Mouse (Mus musculus) liver, embryonic 11.5 days (tissue): ENCODE results near the gene Ccdc194. TPM values are rescaled to one million over a fixed set of nuclear protein-coding genes. Genes with fewer than 3 reads are reported as not detected.

ENCODE experiments used
- ATAC-seq: fragments of 200-750 bp; cut with Nextera tagmentation; replicated peaks from 2 replicates; pipeline ENCODE4 v1.8.0; 2017; ENCODE audit warnings: moderate number of reproducible peaks, mild to moderate bottlenecking, moderate TSS enrichment, moderate library complexity; ENCODE audit not compliant: low FRiP score
- DNase-seq: peaks from one replicate; pipeline ENCODE4 v3.0.0-alpha.2; 2017; ENCODE audit warnings: low spot score
- H3K27ac ChIP-seq: fragments of 300-500 bp; sonication (generic); 2 replicates; pipeline ENCODE4 v1.5.1; 2014; ENCODE audit warnings: mild to moderate bottlenecking, low read depth, low read length, control low read depth
- H3K27me3 ChIP-seq: fragments of 300-500 bp; sonication (generic); replicated peaks from 2 replicates; pipeline ENCODE4 v1.6.1; 2014; ENCODE audit warnings: low read length, mixed read lengths; ENCODE audit not compliant: control insufficient read depth, insufficient read depth
- H3K36me3 ChIP-seq: fragments of 300-500 bp; sonication (generic); 2 replicates; pipeline ENCODE4 v1.6.1; 2014; ENCODE audit warnings: mild to moderate bottlenecking, low read length, moderate library complexity, mixed read lengths; ENCODE audit not compliant: control insufficient read depth, insufficient read depth
- H3K4me1 ChIP-seq: fragments of 300-500 bp; sonication (generic); replicated peaks from 2 replicates; pipeline ENCODE4 v1.6.1; 2014; ENCODE audit warnings: low read length, mixed read lengths; ENCODE audit not compliant: control insufficient read depth, insufficient read depth
- H3K4me2 ChIP-seq: fragments of 300-500 bp; sonication (generic); 2 replicates; pipeline ENCODE4 v1.6.1; 2014; ENCODE audit warnings: mild to moderate bottlenecking, control low read depth, moderate library complexity
- H3K4me3 ChIP-seq: fragments of 300-500 bp; sonication (generic); 2 replicates; pipeline ENCODE4 v1.5.1; 2014; ENCODE audit warnings: low read depth, low read length, control low read depth
- H3K9ac ChIP-seq: fragments of 300-500 bp; sonication (generic); 2 replicates; pipeline ENCODE4 v1.6.1; 2014; ENCODE audit warnings: low read depth, low read length, control low read depth
- H3K9me3 ChIP-seq: fragments of 300-500 bp; sonication (generic); 2 replicates; pipeline ENCODE4 v1.6.1; 2016; ENCODE audit warnings: low read length, inconsistent platforms, mixed read lengths; ENCODE audit not compliant: control insufficient read depth
- WGBS: fragments of 180-500 bp; shearing (Covaris S2); extraction: QIAGEN DNeasy Blood & Tissue Kit; methylation state at CpG from one replicate; pipeline ENCODE4 v1.1.7; 2014; 5-methylcytosine and 5-hydroxymethylcytosine counted together
- polyA plus RNA-seq: library from polyadenylated mRNA; unstranded; fragments of >200 nt; fragmentation: Nextera tagmentation; extraction: Ambion mirVana; gene quantifications from 2 replicates; pipeline ENCODE4 v1.2.1, GENCODE M21; 2014

Gene Ccdc194
- polyA plus RNA-seq, 1 experiment from 2014 or later: 0.44 TPM

GRCm38 (mm10) chr8:71472601-71473386 is 52.7 kb downstream of the Ccdc194 start:
- H3K4me2 ChIP-seq: no peak overlapping the region
- H3K4me3 ChIP-seq: no peak overlapping the region
- H3K9ac ChIP-seq: no peak overlapping the region
- no peak overlapping the region for H3K27ac ChIP-seq
- peaks cover 18% of the 10 kb centered on the region for H3K4me1 ChIP-seq
- WGBS: 84% methylated on average over 8 of the region's 8 CpGs
- ATAC-seq (no peak), DNase-seq (no peak)
- H3K36me3 ChIP-seq: peaks cover 38% of the 10 kb centered on the region
- H3K9me3 ChIP-seq: no peaks in the 10 kb centered on the region
- no peaks in the 10 kb centered on the region for H3K27me3 ChIP-seq

- WGBS: 93% methylated on average over 17 of the region's 17 CpGs
- H3K9ac ChIP-seq: no peak overlapping the region
- no peak overlapping the region for H3K4me3 ChIP-seq
- H3K27me3 ChIP-seq: no peaks in the 10 kb centered on the region
- H3K4me2 ChIP-seq: no peak overlapping the region
- no peak overlapping the region for H3K27ac ChIP-seq
- peaks cover 15% of the 10 kb centered on the region for H3K4me1 ChIP-seq
- DNase-seq: no peak
- no peaks in the 10 kb centered on the region for H3K9me3 ChIP-seq
- peaks cover 38% of the 10 kb centered on the region for H3K36me3 ChIP-seq
- ATAC-seq: no peak
Measured at GRCm38 (mm10) chr8:71471861-71472260, 53.6 kb downstream of the Ccdc194 start.

- no peak for DNase-seq
- Histone ChIP-seq H3K27ac (no peak overlapping the region), H3K36me3 (peaks cover 40% of the 10 kb centered on the region), H3K27me3 (no peaks in the 10 kb centered on the region), H3K9ac (no peak overlapping the region; the same call in 1 of the 2 replicates), H3K9me3 (no peaks in the 10 kb centered on the region), H3K4me2 (no peak overlapping the region; the same call in 1 of the 2 replicates), H3K4me3 (no peak overlapping the region), H3K4me1 (peaks cover 12% of the 10 kb centered on the region)
- ATAC-seq: no peak
- 83% methylated on average over 5 of the region's 5 CpGs for whole genome bisulfite sequencing
Measured at GRCm38 (mm10) chr8:71470913-71471255, 54.6 kb downstream of the Ccdc194 start.

- no peak for ATAC-seq
- Histone ChIP-seq H3K4me3 (peak overlapping the region; percentile 73), H3K27me3 (no peaks in the 10 kb centered on the region), H3K4me2 (peak overlapping the region; percentile 93), H3K9me3 (no peaks in the 10 kb centered on the region), H3K36me3 (peaks cover 40% of the 10 kb centered on the region), H3K4me1 (peaks cover 15% of the 10 kb centered on the region), H3K9ac (peak overlapping the region; percentile 74), H3K27ac (no peak overlapping the region)
- DNase-seq: no peak
- WGBS: 91% methylated on average over 3 of the region's 3 CpGs
Measured at GRCm38 (mm10) chr8:71470146-71470912, 55.2 kb downstream of the Ccdc194 start.

Other genes with a start within 250 kb of the Ccdc194 start
- 86.9 and 97.8 TPM in 2 replicates for gene Use1, start 158.9 kb downstream of the Ccdc194 start, polyA plus RNA-seq
- gene Ocel1, start 154.4 kb downstream of the Ccdc194 start, polyA plus RNA-seq: 5.8 and 6.9 TPM in 2 replicates
- 43.7 and 44.6 TPM in 2 replicates for gene Nr2f6, start 143.8 kb downstream of the Ccdc194 start, polyA plus RNA-seq
- gene Ushbp1, start 129.9 kb downstream of the Ccdc194 start, polyA plus RNA-seq: 6.6 and 6.7 TPM in 2 replicates
- 102 and 111 TPM in 2 replicates for gene Babam1, start 128.8 kb downstream of the Ccdc194 start, polyA plus RNA-seq
- 43.9 and 52.9 TPM in 2 replicates for gene Ankle1, start 119.7 kb downstream of the Ccdc194 start, polyA plus RNA-seq
- gene Abhd8, start 62.1 kb downstream of the Ccdc194 start, polyA plus RNA-seq: 20.6 and 21.4 TPM in 2 replicates
- 215 and 229 TPM in 2 replicates for gene Mrpl34, start 60.8 kb downstream of the Ccdc194 start, polyA plus RNA-seq
- 94.1 and 98.2 TPM in 2 replicates for gene Dda1, start 56.5 kb downstream of the Ccdc194 start, polyA plus RNA-seq
- 0.60 and 0.96 TPM in 2 replicates for gene Ano8, start 39.7 kb downstream of the Ccdc194 start, polyA plus RNA-seq
- 9.5 and 10.4 TPM in 2 replicates for gene Gtpbp3, start 37.6 kb downstream of the Ccdc194 start, polyA plus RNA-seq
- 56.0 and 57.3 TPM in 2 replicates for gene Plvap, start 14.0 kb downstream of the Ccdc194 start, polyA plus RNA-seq
- 21.9 and 24.0 TPM in 2 replicates for gene Bst2, start 11.7 kb upstream of the Ccdc194 start, polyA plus RNA-seq
- gene Mvb12a, start 17.2 kb upstream of the Ccdc194 start, polyA plus RNA-seq: 68.1 and 71.0 TPM in 2 replicates
- 0.53 and 1.1 TPM in 2 replicates for gene Tmem221, start 33.2 kb upstream of the Ccdc194 start, polyA plus RNA-seq
- 0.23 and 0.30 TPM in 2 replicates for gene Nxnl1, start 40.9 kb upstream of the Ccdc194 start, polyA plus RNA-seq
- gene Slc27a1, start 43.2 kb upstream of the Ccdc194 start, polyA plus RNA-seq: 6.2 and 7.0 TPM in 2 replicates
- 200 TPM in 2 replicates for gene Pgls, start 66.5 kb upstream of the Ccdc194 start, polyA plus RNA-seq
- gene Fam129c, start 71.9 kb upstream of the Ccdc194 start, polyA plus RNA-seq: 0.88 and 3.8 TPM in 2 replicates
- 45.2 and 45.4 TPM in 2 replicates for gene Colgalt1, start 85.3 kb upstream of the Ccdc194 start, polyA plus RNA-seq
- 0.41 and 0.45 TPM in 2 replicates for gene Unc13a, start 146.0 kb upstream of the Ccdc194 start, polyA plus RNA-seq
- 10.1 and 11.0 TPM in 2 replicates for gene Jak3, start 150.6 kb upstream of the Ccdc194 start, polyA plus RNA-seq
- 1.3 and 2.0 TPM in 2 replicates for gene Insl3, start 163.5 kb upstream of the Ccdc194 start, polyA plus RNA-seq
- gene B3gnt3, start 176.1 kb upstream of the Ccdc194 start, polyA plus RNA-seq: 2.1 and 2.9 TPM in 2 replicates
- gene Fcho1, start 200.0 kb upstream of the Ccdc194 start, polyA plus RNA-seq: 20.8 and 21.1 TPM in 2 replicates